Mouse (Mus musculus): Measurements from ENCODE around the gene Hoxb6. TPM values are rescaled to one million over a fixed set of nuclear protein-coding genes. Genes with fewer than 3 reads are reported as not detected.

Hoxb6 gene
- polyA plus RNA-seq, 1 experiment, result not detected

DNA sequence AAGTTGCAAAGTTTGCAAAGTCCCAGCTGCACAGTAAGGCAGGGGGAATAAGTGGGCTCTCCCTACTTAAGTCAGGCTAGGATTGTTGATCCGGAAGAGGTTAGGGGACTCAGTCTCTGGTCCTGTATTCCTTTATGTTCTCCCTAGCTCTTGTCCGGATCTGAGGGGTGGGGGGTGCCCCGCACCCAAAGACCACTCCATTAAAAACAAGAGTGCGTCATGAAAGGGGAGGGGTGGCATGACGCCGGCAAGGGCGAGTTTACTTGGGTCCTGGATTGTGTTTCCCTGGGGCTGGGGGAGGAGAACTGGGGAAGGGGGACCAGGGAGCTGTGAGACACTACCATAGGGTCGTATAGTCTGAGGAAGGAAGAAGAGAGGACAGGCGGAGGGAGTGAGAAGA is 7.5 kb downstream of the Hoxb6 start:
- TF ChIP-seq POLR2A (IDR thresholded peaks at IDR 0.05; ENCODE audit: borderline replicate concordance, low read depth, low read length) (no peak), CTCF (IDR thresholded peaks at IDR 0.05; ENCODE audit: low read depth, low read length) (no peak)
- H3K4me3 ChIP-seq (ENCODE audit: insufficient read depth, low read length), result no peak overlapping the region
- no peaks in the 10 kb centered on the region for H3K4me1 ChIP-seq (ENCODE audit: control insufficient read depth, insufficient read depth, low read length)
- no peak overlapping the region for H3K27ac ChIP-seq (ENCODE audit: insufficient read depth, low read depth, low read length)

- no peak for TF ChIP-seq POLR2A (IDR thresholded peaks at IDR 0.05; ENCODE audit: borderline replicate concordance, low read depth, low read length)
- TF ChIP-seq CTCF (IDR thresholded peaks at IDR 0.05; ENCODE audit: low read depth, low read length), result no peak
- no peaks in the 10 kb centered on the region for H3K4me1 ChIP-seq (ENCODE audit: control insufficient read depth, insufficient read depth, low read length)
- H3K27ac ChIP-seq (ENCODE audit: insufficient read depth, low read depth, low read length), result no peak overlapping the region
- no peak overlapping the region for H3K4me3 ChIP-seq (ENCODE audit: insufficient read depth, low read length)
These were observed 8.2 kb downstream of the Hoxb6 start for GRCm38 (mm10) chr11:96300354-96301063.

- no peak overlapping the region for H3K27ac ChIP-seq (ENCODE audit: insufficient read depth, low read depth, low read length)
- TF ChIP-seq POLR2A (IDR thresholded peaks at IDR 0.05; ENCODE audit: borderline replicate concordance, low read depth, low read length) (no peak), CTCF (IDR thresholded peaks at IDR 0.05; ENCODE audit: low read depth, low read length) (no peak)
- no peaks in the 10 kb centered on the region for H3K4me1 ChIP-seq (ENCODE audit: control insufficient read depth, insufficient read depth, low read length)
- H3K4me3 ChIP-seq (ENCODE audit: insufficient read depth, low read length), result no peak overlapping the region
These were observed 8.8 kb downstream of the Hoxb6 start for GRCm38 (mm10) chr11:96301064-96301431.

- Histone ChIP-seq H3K27ac (ENCODE audit: insufficient read depth, low read depth, low read length) (no peak overlapping the region), H3K4me3 (ENCODE audit: insufficient read depth, low read length) (no peak overlapping the region), H3K4me1 (ENCODE audit: control insufficient read depth, insufficient read depth, low read length) (no peaks in the 10 kb centered on the region)
- no peak for TF ChIP-seq POLR2A (IDR thresholded peaks at IDR 0.05; ENCODE audit: borderline replicate concordance, low read depth, low read length)
- no peak for TF ChIP-seq CTCF (IDR thresholded peaks at IDR 0.05; ENCODE audit: low read depth, low read length)
These were observed 9.6 kb downstream of the Hoxb6 start for GRCm38 (mm10) chr11:96301837-96302236.

GRCm38 (mm10) chr11:96302381-96303150 is 10.3 kb downstream of the Hoxb6 start:
- TF ChIP-seq POLR2A (IDR thresholded peaks at IDR 0.05; ENCODE audit: borderline replicate concordance, low read depth, low read length) (no peak), CTCF (IDR thresholded peaks at IDR 0.05; ENCODE audit: low read depth, low read length) (no peak)
- Histone ChIP-seq H3K4me1 (ENCODE audit: control insufficient read depth, insufficient read depth, low read length) (no peaks in the 10 kb centered on the region), H3K27ac (ENCODE audit: insufficient read depth, low read depth, low read length) (no peak overlapping the region), H3K4me3 (ENCODE audit: insufficient read depth, low read length) (no peak overlapping the region)

DNA sequence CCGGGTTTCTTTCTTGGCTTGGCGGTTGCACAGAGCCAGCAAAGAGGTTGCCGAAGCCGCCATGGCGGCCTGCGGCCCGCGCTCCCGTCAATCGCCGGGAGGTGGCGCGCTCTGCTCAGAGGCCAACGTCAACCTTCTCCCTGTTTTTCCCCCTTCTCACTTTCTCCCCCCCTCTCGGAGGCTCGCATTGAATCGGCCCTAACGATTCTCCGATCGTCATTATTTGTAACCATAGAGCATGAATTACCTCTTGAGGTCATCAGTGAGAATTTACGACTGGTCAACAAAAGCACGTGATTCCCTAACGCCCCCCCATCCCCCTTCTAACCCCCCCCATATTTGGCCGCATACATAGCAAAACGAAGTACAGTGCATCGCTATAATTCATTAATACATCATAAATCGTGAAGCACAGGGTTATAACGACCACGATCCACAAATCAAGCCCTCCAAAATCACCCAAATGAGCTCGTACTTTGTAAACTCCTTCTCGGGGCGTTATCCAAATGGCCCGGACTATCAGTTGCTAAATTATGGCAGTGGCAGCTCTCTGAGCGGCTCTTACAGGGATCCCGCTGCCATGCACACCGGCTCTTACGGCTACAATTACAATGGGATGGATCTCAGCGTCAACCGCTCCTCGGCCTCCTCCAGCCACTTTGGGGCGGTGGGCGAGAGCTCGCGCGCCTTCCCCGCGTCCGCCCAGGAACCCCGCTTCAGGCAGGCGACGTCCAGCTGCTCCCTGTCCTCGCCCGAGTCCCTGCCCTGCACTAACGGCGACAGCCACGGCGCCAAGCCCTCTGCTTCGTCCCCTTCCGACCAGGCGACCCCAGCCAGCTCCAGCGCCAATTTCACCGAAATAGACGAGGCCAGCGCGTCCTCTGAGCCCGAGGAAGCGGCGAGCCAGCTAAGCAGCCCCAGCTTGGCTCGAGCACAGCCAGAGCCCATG is 11.1 kb downstream of the Hoxb6 start, which contains the start of gene Hoxb5:
Gene Hoxb5 (plus strand): TSS at position 186 of the 949 bp plus-strand sequence.
- Histone ChIP-seq H3K4me3 (ENCODE audit: insufficient read depth, low read length) (peak within 1 kb of the TSS; percentile 8; the same call in 1 of the 2 replicates), H3K27ac (ENCODE audit: insufficient read depth, low read depth, low read length) (no peak within 1 kb of the TSS), H3K4me1 (ENCODE audit: control insufficient read depth, insufficient read depth, low read length) (no peaks in the 10 kb centered on the region)
- TF ChIP-seq POLR2A (IDR thresholded peaks at IDR 0.05; ENCODE audit: borderline replicate concordance, low read depth, low read length) (no peak), CTCF (IDR thresholded peaks at IDR 0.05; ENCODE audit: low read depth, low read length) (peak; percentile 79)

GRCm38 (mm10) chr11:96304381-96305195 is 12.3 kb downstream of the Hoxb6 start:
- H3K4me1 ChIP-seq (ENCODE audit: control insufficient read depth, insufficient read depth, low read length), result peaks cover 6% of the 10 kb centered on the region
- no peak overlapping the region for H3K4me3 ChIP-seq (ENCODE audit: insufficient read depth, low read length)
- no peak for TF ChIP-seq CTCF (IDR thresholded peaks at IDR 0.05; ENCODE audit: low read depth, low read length)
- no peak for TF ChIP-seq POLR2A (IDR thresholded peaks at IDR 0.05; ENCODE audit: borderline replicate concordance, low read depth, low read length)
- no peak overlapping the region for H3K27ac ChIP-seq (ENCODE audit: insufficient read depth, low read depth, low read length)

DNA sequence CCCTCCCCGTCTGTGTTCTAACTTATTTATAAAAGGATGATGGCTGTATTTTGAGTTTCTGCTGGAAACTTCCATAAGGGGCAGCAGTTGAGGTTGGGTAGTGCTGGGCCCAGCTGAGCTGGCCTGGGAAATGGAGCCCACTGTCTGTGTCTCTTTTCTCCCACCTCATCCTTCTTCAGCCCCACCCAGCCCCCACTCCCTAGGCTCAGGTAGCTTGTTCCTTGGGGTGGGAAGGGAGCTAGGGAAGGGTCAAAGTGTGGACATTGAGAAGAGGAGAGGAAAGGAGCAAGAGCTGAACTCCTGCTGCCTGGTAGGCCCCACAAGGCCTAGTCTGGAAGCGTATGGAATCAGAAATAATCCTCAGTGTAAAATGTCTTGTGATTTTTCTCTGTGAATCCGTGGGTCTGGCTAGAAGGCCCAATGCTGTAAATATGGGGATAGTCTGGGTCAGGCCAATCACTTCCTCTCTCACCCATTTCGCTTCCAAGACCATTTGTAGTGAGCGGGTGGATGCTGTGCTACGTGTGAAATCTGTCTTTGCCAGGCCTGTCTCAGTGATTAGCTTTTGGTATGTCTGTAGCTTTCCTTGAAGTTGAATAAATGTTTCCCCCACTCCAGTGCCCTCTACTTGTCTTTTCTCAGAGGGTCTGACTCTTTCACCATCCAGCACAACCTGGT is 13.4 kb downstream of the Hoxb6 start:
- Histone ChIP-seq H3K4me3 (ENCODE audit: insufficient read depth, low read length) (no peak overlapping the region), H3K27ac (ENCODE audit: insufficient read depth, low read depth, low read length) (no peak overlapping the region), H3K4me1 (ENCODE audit: control insufficient read depth, insufficient read depth, low read length) (peaks cover 6% of the 10 kb centered on the region)
- TF ChIP-seq CTCF (IDR thresholded peaks at IDR 0.05; ENCODE audit: low read depth, low read length) (no peak), POLR2A (IDR thresholded peaks at IDR 0.05; ENCODE audit: borderline replicate concordance, low read depth, low read length) (no peak)
